Mouse (Mus musculus): Measurements from ENCODE around the gene Chmp3. TPM values are rescaled to one million over a fixed set of nuclear protein-coding genes. Genes with fewer than 3 reads are reported as not detected.

Gene Chmp3
- total RNA-seq (2023) = 51.6 TPM

GRCm38 (mm10) chr6:71543686-71544499 lies at the start of gene Chmp3:
Chmp3 (plus strand) TSS chr6:71543797.

Other genes starting within 250 kb of the Chmp3 start
- gene Smyd1, start 221.6 kb upstream of the Chmp3 start, total RNA-seq (2023) = not detected
- 10.6 TPM for gene Cd8b1, start 221.0 kb upstream of the Chmp3 start, total RNA-seq (2023)
- 4.0 TPM for gene Cd8a, start 170.4 kb upstream of the Chmp3 start, total RNA-seq (2023)
- gene Rmnd5a, start 103.2 kb upstream of the Chmp3 start, total RNA-seq (2023) = 71.3 TPM
- gene Rnf103, start 49.9 kb upstream of the Chmp3 start, total RNA-seq (2023) = 50.4 TPM
- 145 TPM for gene Kdm3a, start 89.2 kb downstream of the Chmp3 start, total RNA-seq (2023)
- 0.15 TPM for gene Reep1, start 163.8 kb downstream of the Chmp3 start, total RNA-seq (2023)

Data from CD4-positive naive resting alpha-beta T cell, adult 57 days (primary cell).